Mouse (Mus musculus) forebrain, embryonic 15.5 days (tissue): Measurements from ENCODE around the gene Cdk5r1. TPM values are rescaled to one million over a fixed set of nuclear protein-coding genes. Genes with fewer than 3 reads are reported as not detected.

ENCODE experiments used
- ATAC-seq: fragments of 200-750 bp; cut with Nextera tagmentation; replicated peaks from 2 replicates; pipeline ENCODE4 v1.8.0; 2017; ENCODE audit warnings: mild to moderate bottlenecking, moderate TSS enrichment, moderate library complexity
- H3K27ac ChIP-seq: fragments of 300-500 bp; sonication (generic); replicated peaks from 2 replicates; pipeline ENCODE4 v1.5.1; 2015; ENCODE audit warnings: mild to moderate bottlenecking, inconsistent platforms
- H3K27me3 ChIP-seq: fragments of 300-500 bp; sonication (generic); 2 replicates; pipeline ENCODE4 v1.6.1; 2015; ENCODE audit warnings: inconsistent platforms
- H3K36me3 ChIP-seq: fragments of 300-500 bp; sonication (generic); 2 replicates; pipeline ENCODE4 v1.6.1; 2015; ENCODE audit warnings: mild to moderate bottlenecking, inconsistent platforms
- H3K4me1 ChIP-seq: fragments of 300-500 bp; sonication (generic); 2 replicates; pipeline ENCODE4 v1.6.1; 2015; ENCODE audit warnings: inconsistent platforms
- H3K4me2 ChIP-seq: fragments of 300-500 bp; sonication (generic); replicated peaks from 2 replicates; pipeline ENCODE4 v1.6.1; 2015; ENCODE audit warnings: mild to moderate bottlenecking, inconsistent platforms
- H3K4me3 ChIP-seq: fragments of 300-500 bp; sonication (generic); 2 replicates; pipeline ENCODE4 v1.5.1; 2015; ENCODE audit warnings: mild to moderate bottlenecking, inconsistent platforms
- H3K9ac ChIP-seq: fragments of 300-500 bp; sonication (generic); replicated peaks from 2 replicates; pipeline ENCODE4 v1.6.1; 2015; ENCODE audit warnings: mild to moderate bottlenecking, inconsistent platforms
- H3K9me3 ChIP-seq: fragments of 300-500 bp; sonication (generic); 2 replicates; pipeline ENCODE4 v1.6.1; 2016; ENCODE audit warnings: inconsistent platforms
- WGBS: fragments of 180-500 bp; shearing (Covaris S2); methylation state at CpG from one replicate; pipeline ENCODE4 v1.1.7; 2015; ENCODE audit warnings: mixed read lengths; 5-methylcytosine and 5-hydroxymethylcytosine counted together
- polyA plus RNA-seq: library from polyadenylated mRNA; unstranded; fragments of >200 nt; fragmentation: Nextera tagmentation; extraction: Ambion mirVana; gene quantifications from 2 replicates; pipeline ENCODE4 v1.2.1, GENCODE M21; 2015

Gene Cdk5r1
- polyA plus RNA-seq, 1 experiment from 2014 or later = 120 TPM

DNA sequence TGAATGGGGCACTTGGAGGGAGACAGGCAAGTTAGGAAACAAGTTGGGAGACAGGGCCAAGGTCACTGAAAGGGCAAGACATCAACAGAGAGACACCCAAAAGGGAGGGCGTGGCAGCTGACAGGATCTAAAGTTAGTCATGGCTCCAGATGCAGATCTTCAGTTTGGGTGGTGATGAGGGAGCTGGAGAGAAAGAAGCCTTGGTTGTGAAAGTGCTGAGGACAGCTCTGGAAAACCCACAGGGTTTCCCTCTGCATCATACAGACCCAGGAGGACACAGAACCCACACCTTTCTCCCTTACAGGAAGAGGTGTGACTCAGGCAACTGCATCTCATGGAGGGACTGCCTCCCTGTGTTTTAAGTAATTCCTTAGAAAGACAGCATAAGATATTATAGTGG lies 19.8 kb downstream of the Cdk5r1 start:
- H3K27ac ChIP-seq = no peak overlapping the region
- H3K9ac ChIP-seq = no peak overlapping the region
- H3K4me1 ChIP-seq = peaks cover 27% of the 10 kb centered on the region
- WGBS = 97% methylated on average over 1 of the region's 1 CpGs
- no peak overlapping the region for H3K4me3 ChIP-seq
- no peaks in the 10 kb centered on the region for H3K27me3 ChIP-seq
- no peak overlapping the region for H3K4me2 ChIP-seq
- H3K36me3 ChIP-seq = no peaks in the 10 kb centered on the region
- no peak for ATAC-seq
- no peaks in the 10 kb centered on the region for H3K9me3 ChIP-seq

DNA sequence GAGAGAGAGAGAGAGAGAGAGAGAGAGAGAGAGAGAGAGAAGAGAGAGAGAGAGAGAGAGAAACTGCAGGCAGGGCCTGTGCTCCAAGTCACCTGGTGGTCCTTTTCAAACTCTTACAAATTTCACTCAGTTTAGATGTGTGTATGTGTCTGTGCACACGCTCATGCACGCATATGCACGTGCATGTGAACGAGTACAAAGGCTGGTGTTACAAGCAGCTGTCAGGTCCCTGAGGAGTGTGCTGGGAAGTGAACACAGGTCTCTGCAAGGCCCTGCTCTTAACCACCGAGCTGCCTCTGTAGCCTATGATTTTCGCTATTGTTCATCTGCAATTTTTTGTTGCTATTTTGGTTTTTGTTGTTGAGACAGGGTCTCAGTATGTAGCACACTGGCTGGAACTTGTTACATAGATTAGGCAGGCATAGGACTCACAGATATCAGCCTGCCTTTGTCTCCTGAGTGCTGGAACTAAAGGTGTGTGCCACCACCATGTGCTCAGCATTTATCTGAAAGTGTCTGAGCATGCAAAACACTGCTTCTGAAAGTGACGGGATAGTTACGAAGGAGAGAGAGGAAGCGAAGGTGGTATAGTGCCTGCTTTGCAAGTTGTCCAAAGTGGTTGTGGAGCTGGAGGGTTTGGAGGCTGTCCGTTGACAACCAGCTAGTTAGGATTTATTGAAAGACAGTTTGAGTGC lies 20.5 kb downstream of the Cdk5r1 start:
- Histone ChIP-seq H3K36me3 (no peaks in the 10 kb centered on the region), H3K27me3 (no peaks in the 10 kb centered on the region), H3K9ac (no peak overlapping the region), H3K4me3 (no peak overlapping the region), H3K4me2 (no peak overlapping the region), H3K27ac (no peak overlapping the region), H3K9me3 (no peaks in the 10 kb centered on the region), H3K4me1 (peaks cover 27% of the 10 kb centered on the region)
- ATAC-seq = no peak
- 84% methylated on average over 10 of the region's 10 CpGs for WGBS

DNA sequence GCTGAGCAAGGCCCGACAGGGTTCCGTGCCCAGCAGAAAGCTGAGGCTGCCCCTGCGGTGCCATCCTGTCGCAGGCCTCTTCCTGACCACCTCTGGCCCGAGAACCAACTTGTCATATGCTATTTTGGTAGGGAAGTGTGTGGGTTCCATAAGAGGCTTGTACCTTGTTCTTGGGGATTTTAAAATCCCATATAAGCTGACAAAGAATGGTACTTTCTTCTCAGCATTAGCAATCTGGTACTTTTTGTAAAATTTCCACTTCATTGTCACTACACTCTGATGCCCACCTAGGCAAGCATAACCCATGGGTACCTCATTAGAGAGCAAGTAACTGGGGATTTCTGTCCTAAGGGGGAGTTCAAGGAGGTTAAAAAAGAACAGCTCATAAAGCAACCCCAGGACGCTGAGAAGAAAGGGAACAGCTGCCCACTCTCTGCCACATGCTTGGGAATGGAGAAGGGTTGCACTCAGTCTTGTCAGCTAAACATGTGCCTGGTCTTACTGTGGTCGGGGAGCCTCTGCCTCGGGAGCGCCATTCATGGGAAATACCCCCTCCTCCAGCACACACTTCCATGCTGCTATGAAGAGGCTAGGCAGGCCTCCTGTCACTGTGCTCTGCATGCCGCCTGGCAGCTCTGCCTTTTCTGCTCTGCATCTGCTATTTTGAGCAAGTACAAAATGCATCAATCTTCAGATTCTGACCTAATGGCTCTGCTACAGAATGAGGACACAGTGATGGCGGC lies 21.7 kb downstream of the Cdk5r1 start:
- ATAC-seq = peak; percentile 68
- 41% methylated on average over 11 of the region's 11 CpGs for WGBS
- no peak overlapping the region for H3K4me2 ChIP-seq

GRCm38 (mm10) chr11:80499550-80499952 lies 22.7 kb downstream of the Cdk5r1 start:
- no peaks in the 10 kb centered on the region for H3K36me3 ChIP-seq
- H3K4me1 ChIP-seq = peaks cover 41% of the 10 kb centered on the region
- WGBS = 73% methylated on average over 4 of the region's 4 CpGs
- peak overlapping the region; percentile 80 for H3K27ac ChIP-seq
- no peaks in the 10 kb centered on the region for H3K27me3 ChIP-seq
- no peak overlapping the region for H3K4me2 ChIP-seq
- H3K9me3 ChIP-seq = no peaks in the 10 kb centered on the region
- H3K9ac ChIP-seq = no peak overlapping the region
- no peak overlapping the region for H3K4me3 ChIP-seq
- ATAC-seq = no peak

More for the DNA sequence above, 21.7 kb downstream of the Cdk5r1 start:
- H3K9me3 ChIP-seq = no peaks in the 10 kb centered on the region
- peaks cover 32% of the 10 kb centered on the region for H3K4me1 ChIP-seq
- 0 out of 2 replicates have a peak overlapping the region, but pooled peaks have one; percentile 15 for H3K9ac ChIP-seq
- peak overlapping the region; percentile 80 for H3K27ac ChIP-seq
- no peak overlapping the region for H3K4me3 ChIP-seq
- no peaks in the 10 kb centered on the region for H3K36me3 ChIP-seq
- H3K27me3 ChIP-seq = no peaks in the 10 kb centered on the region

DNA sequence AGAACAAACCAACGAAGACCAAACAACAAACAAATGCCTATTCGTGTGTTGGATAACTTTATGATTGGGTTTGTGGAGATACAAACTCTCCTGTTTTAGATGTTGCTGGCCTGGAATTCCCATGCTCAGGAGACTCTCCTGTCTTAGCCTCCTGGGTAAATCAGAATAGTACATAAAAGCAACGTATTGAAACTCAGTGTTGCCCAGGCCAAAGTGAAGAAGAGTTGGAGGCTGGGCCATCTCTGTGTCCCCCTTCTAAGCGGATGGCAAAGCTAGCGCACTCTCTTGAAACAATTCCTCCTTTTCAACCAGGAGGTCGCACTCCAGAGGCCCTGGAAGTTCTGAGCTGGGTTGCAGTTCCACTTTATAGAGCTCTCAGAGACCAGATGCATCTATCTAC lies 26.5 kb downstream of the Cdk5r1 start:
- Histone ChIP-seq H3K27ac (peak overlapping the region; percentile 99), H3K4me3 (no peak overlapping the region), H3K9ac (peak overlapping the region; percentile 45), H3K36me3 (no peaks in the 10 kb centered on the region), H3K4me2 (no peak overlapping the region; the same call in 1 of the 2 replicates), H3K27me3 (no peaks in the 10 kb centered on the region), H3K9me3 (no peaks in the 10 kb centered on the region), H3K4me1 (peaks cover 52% of the 10 kb centered on the region)
- ATAC-seq = no peak
- WGBS = 69% methylated on average over 6 of the region's 6 CpGs

GRCm38 (mm10) chr11:80503726-80504452 lies 27.1 kb downstream of the Cdk5r1 start:
- Histone ChIP-seq H3K27me3 (no peaks in the 10 kb centered on the region), H3K4me3 (no peak overlapping the region), H3K27ac (peak overlapping the region; percentile 99), H3K36me3 (no peaks in the 10 kb centered on the region), H3K9ac (peak overlapping the region; percentile 45), H3K9me3 (no peaks in the 10 kb centered on the region), H3K4me1 (peaks cover 51% of the 10 kb centered on the region), H3K4me2 (peak overlapping the region; percentile 30)
- WGBS = 17% methylated on average over 13 of the region's 13 CpGs
- ATAC-seq = peak; percentile 97

- H3K4me1 ChIP-seq = peaks cover 50% of the 10 kb centered on the region
- no peaks in the 10 kb centered on the region for H3K9me3 ChIP-seq
- peak overlapping the region; percentile 99 for H3K27ac ChIP-seq
- ATAC-seq = peak; percentile 14
- no peaks in the 10 kb centered on the region for H3K36me3 ChIP-seq
- no peak overlapping the region for H3K4me3 ChIP-seq
- peak overlapping the region; percentile 30 for H3K4me2 ChIP-seq
- no peaks in the 10 kb centered on the region for H3K27me3 ChIP-seq
- peak overlapping the region; percentile 34 for H3K9ac ChIP-seq
- WGBS = 30% methylated on average over 6 of the region's 6 CpGs
These were observed 27.9 kb downstream of the Cdk5r1 start for GRCm38 (mm10) chr11:80504519-80505385.

GRCm38 (mm10) chr11:80505581-80505980 lies 28.8 kb downstream of the Cdk5r1 start:
- H3K4me1 ChIP-seq = peaks cover 49% of the 10 kb centered on the region
- H3K4me3 ChIP-seq = no peak overlapping the region
- H3K36me3 ChIP-seq = no peaks in the 10 kb centered on the region
- H3K27ac ChIP-seq = peak overlapping the region; percentile 99
- 89% methylated on average over 3 of the region's 3 CpGs for WGBS
- H3K9me3 ChIP-seq = no peaks in the 10 kb centered on the region
- no peak overlapping the region for H3K9ac ChIP-seq
- no peaks in the 10 kb centered on the region for H3K27me3 ChIP-seq
- no peak for ATAC-seq
- no peak overlapping the region for H3K4me2 ChIP-seq

DNA sequence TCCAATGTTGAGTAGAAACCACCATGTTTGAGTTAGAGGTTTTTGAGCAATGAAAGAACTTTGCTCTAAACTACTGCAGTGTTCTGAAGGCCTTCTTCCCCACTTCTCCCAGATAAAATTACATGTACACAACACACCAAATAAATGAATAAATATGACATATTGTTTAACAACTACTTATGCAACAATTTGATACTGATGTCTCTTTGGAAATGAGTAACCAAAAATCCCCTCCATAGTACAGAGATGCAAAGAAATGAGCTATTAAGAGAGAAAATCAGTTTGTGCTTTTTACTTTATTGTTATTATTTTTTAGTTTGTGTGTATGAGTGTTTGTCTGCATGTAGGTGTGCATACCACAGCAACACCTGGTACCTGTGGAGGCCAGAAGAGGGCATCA lies 29.7 kb downstream of the Cdk5r1 start:
- Histone ChIP-seq H3K27me3 (no peaks in the 10 kb centered on the region), H3K36me3 (no peaks in the 10 kb centered on the region), H3K27ac (no peak overlapping the region), H3K9ac (no peak overlapping the region), H3K4me3 (no peak overlapping the region), H3K4me1 (peaks cover 49% of the 10 kb centered on the region), H3K4me2 (no peak overlapping the region), H3K9me3 (no peaks in the 10 kb centered on the region)
- no peak for ATAC-seq

- Histone ChIP-seq H3K4me3 (no peak overlapping the region), H3K36me3 (no peaks in the 10 kb centered on the region), H3K27me3 (no peaks in the 10 kb centered on the region), H3K27ac (peak overlapping the region; percentile 35; the same call in 1 of the 2 replicates), H3K9ac (no peak overlapping the region), H3K4me2 (no peak overlapping the region), H3K4me1 (peaks cover 54% of the 10 kb centered on the region), H3K9me3 (no peaks in the 10 kb centered on the region)
- ATAC-seq = no peak
- 82% methylated on average over 6 of the region's 6 CpGs for WGBS
These were observed 31.0 kb downstream of the Cdk5r1 start for GRCm38 (mm10) chr11:80507791-80508190.

GRCm38 (mm10) chr11:80508361-80509175 lies 31.7 kb downstream of the Cdk5r1 start:
- Histone ChIP-seq H3K4me2 (no peak overlapping the region), H3K27ac (peak overlapping the region; percentile 59), H3K4me3 (no peak overlapping the region), H3K9ac (no peak overlapping the region), H3K36me3 (no peaks in the 10 kb centered on the region), H3K4me1 (peaks cover 51% of the 10 kb centered on the region), H3K27me3 (no peaks in the 10 kb centered on the region), H3K9me3 (no peaks in the 10 kb centered on the region)
- ATAC-seq = no peak
- WGBS = 48% methylated on average over 19 of the region's 19 CpGs
